Mouse (Mus musculus): ENCODE data around the gene Car3.
"Not testable (repeated sequence)": the region's sequence is repeated elsewhere in the genome, so short reads cannot be mapped to it uniquely, and the experiment has no call there.

Gene Car3

DNA sequence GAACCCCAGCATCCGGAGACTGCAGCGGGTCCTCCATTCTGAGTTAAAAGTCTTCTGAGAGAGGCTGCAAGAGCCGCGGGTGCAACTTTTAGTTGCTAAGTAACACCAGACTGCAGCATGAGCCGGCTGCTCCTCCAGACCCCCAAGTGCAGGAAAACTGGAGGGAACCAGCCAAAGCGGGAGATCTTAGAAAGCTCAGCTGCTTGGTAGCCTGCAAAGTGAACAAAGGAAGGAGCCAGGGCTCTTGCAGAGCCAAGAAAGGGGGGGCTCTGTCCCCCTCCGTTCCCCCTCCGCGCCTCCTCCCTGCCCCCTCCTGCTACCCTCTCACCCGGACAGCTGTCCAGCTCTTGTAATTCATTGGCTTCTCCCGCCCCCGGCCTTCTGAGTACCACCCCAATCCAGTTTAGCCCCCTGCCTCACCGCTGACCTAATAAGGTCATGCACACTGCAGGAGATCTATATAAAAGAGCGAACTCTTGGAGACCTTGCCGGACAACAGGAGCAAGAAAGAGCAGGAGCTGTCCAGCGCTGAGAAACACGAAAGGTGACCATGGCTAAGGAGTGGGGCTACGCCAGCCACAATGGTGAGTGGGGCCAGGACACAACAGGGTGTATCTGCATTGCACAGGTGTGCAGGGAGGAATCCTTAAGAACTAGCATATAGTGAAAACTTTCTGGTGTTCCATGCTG lies at the start of gene Car3:
Gene Car3 (plus strand): TSS at position 491 of the 690 bp plus-strand sequence.
- no peak for DNase-seq

DNA sequence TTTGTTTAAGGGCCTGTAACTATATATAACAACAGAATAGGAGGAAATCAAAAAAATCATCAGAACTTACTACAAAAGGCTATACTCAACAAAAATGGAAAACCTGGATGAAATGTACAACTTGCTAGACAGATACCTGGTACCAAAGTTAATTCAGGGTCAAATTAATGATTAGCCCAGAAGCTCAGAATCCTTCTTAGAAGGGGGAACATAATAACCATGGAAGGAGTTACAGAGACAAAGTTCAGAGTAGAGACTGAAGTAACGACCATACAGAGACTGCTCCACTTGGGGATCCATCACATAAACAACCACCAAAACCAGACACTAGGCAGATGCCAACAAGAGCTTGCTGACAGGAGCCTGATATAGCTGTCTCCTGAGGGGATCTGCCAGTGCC lies 47.9 kb upstream of the Car3 start:
- not testable (repeated sequence) for DNase-seq

DNA sequence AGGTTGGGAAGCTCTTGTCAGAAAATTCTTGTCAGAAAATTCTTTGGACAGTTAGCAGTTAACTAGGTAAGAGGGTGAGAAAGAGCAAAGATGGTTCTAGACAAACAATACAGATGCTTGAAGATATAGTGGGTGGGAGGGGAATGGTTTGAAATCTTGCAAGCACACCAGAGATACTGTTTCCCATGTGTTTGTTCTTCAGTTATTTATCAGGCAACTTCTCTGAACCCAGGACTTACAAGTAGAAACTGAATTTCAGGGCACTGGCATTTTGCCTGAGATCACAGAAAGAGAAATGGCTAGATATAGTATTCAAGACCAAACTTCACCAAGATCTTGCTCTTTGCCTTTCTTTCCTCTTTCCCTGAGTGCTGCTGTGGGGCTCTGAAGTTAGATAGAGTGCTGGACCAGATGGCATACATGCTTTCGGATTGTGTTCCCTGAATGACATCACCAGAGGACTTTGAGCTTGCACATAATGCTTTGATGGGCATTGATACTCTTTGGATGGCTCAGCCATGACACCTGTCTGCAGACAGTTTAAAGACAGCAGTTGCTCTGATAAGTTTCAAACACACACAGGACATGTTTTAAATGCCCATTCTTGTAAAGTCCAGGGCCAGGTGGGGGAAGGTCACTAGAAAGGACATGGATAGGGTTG lies 43.3 kb upstream of the Car3 start:
- no peak for DNase-seq

DNA sequence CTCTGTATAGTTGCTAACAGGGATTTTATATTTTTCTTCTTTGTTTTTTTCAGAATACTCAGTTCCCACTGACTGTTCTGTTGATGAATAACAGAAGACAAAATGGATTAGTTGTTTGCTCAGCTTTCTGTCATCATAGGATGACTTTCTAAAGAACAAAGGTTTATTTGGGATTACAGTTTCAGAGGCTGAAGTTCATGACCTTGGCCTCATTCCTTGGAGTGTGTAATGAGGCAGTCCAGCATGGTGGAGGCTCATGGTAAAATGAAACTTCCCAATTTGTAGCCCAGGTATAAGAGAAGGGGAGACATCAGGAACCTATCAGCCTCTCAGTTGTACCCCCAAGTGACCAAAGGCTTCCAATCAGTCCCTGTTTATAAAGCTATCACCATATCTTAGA lies 34.4 kb upstream of the Car3 start:
- DNase-seq: no peak

DNA sequence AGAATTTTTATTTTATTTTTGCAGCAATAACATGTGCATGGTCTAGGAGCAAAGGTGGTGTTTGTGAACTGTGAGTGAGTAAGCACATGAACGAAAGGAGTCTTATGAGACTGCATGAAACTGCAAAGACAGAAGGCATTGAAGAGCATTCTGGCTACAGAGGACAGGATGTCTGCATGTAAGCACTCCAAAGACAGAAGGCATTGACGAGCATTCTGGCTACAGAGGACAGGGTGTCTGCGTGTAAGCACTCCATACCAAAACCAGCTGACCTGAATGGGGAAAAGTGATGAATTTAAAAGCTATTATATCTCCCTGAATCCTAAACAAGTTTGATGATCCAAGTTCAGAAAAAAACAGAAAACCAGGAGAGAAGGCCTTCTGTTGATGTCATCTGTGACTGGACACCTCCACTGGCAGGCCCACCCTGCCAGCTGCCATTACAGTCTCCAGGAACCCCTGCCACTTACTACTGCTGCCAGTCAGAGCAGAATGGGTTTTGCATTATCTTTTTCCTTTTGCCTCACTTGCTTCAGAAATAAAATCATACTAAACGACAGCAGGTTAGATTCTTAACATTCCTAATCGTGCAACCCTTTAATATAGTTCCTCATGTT lies 32.0 kb upstream of the Car3 start:
- DNase-seq: no peak

DNA sequence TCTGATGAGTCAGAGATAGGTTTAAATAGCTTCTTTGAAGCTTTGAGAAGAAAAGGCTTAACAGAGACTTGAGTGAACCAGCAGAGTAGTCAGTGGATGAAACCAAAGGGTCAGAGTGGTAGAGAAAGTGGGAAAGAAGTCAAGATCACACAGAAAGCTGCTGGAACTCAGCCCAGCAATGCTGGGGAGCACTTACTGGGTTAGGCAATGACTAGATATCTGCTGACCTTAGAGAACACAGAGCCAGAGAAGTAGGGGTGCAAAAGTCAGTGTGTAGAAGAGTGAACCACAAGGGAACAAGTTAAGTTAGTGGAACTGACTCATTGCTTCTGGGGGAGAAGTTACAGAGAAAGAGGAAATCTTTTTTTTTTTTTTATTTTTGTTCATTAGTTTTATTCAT lies 30.5 kb upstream of the Car3 start:
- no peak for DNase-seq

DNA sequence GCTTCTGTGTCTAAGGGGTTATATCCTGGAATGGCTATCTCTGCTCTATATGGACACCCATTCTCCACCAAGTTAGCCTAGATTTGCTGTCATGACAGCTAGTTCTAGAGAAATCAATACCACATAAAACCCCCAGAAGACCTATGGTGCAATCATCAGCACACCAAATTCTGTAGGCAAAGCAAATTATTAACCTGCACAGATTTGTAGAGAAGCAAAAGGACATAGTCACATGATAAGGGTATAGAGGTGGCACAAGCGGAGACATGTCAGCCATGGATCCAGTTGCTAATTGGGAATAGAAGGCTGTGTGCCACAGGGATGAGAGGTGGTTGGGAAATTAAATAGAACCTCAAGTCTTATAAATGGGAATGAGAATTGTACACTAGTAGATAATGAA lies 24.4 kb upstream of the Car3 start:
- no peak for DNase-seq

DNA sequence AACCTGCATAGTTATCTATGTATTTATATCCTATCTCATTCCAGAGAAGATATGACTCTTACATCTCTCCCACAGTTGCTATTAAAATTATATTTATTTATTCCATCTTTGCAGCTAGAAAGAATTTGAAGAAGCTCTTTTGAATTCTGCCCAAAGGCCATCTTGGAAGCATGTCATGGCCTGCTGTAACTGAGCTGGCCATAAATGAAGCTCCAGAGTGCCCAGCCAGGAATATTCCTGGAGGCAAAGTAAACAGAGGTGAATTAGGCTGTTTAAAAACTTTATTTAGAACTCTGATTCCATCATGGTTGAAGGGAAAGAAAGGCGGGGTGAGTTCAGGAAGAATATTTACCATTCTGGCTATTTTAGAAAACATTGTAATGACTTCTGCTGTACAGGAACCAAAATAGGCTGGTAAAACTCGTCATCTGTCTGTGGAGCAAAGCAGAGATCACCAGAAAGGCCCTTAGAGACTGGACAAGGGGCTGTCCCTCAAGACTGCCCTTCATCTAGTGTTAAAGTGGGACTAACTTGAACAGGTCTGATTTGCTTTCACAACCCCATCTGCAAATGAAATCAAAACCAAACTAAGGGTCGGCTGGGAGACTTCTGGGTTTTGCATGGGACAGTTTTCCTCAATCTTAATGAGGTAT lies 23.7 kb upstream of the Car3 start:
- DNase-seq: no peak

DNA sequence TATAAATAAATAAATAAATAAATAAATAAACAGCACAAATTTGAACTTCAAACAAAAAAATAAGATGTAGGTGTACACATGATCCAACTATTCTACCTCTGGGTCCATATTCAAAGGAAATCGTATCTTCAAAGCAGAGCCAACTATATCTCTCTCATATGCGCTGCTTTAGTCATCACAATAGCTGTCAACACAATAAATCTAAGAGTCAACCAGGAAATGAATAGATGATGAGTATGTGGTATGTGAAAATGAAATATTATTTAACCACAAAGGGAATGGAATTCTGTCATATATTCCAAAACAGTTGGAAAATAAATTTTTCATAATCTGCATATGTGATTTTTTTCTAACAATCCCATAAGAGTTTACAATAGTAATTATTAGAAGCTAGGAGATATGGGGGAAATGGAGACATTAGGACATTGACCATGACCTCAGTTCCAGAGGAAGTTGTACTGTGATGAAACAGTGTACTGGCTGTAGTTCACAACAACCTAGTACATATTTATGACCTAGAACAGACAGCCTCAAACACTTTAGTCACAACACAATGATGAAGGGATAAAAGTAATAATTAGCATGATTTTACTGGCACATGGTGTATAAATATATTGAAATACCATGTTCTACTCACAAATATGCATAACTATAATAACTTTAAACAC lies 14.6 kb upstream of the Car3 start:
- DNase-seq: no peak

DNA sequence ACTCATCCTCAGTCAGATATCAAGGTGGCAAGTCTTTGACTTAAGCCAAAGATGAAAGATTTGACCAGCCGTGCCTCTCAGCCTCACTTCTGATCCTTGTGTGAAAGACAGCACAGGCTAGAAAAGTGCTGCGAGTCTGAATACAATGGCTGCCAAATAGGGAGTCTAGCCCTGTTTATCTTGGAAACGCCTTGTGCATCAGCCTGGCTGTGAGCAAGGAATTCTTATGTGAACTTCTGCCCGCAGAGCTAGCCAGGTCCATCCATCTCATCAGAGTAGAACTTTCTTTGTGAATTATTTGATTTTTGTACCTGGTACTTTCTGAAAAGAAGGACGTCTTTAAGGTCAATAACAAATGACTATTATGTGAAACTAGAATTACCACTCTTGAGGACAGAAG lies 9.3 kb upstream of the Car3 start:
- no peak for DNase-seq

DNA sequence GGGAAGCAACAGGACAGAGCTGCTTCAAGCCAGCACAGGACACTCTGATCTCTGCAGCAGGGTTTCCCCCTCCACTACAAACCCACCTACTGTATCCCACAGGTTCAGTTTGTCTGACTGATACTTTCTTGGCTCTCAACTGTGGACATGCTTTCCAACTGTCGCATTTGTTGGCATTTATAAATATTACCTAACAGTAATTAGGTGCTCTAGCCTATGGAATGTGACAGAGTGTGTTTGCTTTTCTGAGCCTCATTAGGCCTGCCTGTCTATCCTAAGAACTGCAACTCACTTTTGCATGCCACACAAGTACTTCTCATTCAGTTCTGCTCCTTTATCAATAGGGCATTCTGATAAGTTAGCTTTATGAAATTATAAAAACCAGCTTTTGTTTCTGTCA lies 8.9 kb upstream of the Car3 start:
- DNase-seq: no peak

DNA sequence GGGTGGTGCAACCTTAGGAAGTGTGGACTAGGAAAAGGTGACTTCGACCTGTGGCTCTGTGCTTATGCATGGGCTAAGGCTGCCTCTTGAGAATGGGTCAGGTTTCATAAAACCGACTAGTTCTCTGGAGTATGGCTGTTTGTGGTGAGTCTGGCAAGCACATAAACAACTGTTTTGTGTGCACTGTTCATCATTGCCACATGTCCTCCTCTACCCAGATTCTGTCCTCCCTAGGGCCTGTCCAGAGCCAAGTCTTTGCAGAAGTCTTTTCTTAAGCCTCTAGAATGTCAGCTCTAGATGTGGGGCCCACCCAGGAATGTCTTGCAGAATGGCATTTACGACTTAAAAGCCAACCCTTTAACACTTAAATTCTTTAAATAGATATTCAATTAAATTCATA lies 5.4 kb upstream of the Car3 start:
- DNase-seq: no peak

DNA sequence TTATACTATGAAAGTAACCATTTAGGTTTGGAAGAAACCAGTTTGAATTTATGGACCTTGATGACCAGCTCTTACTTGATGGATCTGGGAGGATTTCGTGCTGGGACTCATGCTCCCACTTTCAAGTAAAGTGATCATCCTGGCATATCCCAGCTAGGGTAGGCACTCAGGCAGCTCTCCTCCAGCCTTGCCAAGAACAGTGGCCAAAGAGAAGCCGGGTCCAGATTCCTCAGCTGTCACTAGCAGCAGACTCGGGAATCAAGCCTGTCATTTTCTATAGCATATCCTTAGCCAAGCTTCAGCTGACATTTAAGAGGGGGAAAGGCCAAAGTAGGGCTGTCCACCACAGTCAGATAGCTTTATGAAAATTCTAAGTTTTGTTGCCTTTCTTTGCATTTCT lies 3.0 kb upstream of the Car3 start:
- no peak for DNase-seq

DNA sequence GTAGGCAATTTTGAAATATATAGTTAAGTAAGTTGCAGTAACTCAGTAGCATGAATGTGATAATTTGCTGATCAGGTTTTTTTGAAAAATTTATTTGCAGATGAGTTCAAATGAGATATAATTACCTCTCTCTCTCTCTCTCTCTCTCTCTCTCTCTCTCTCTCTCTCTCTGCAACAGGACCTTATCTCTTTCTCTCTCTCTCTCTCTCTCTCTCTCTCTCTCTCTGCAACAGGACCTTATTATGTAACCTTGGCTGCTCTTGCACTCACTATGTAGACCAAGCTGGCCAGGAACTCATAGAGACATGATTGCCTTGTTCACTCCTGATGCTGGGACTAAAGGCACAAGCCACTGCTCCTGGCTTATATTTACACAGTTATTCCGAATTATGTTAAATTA lies 2.1 kb upstream of the Car3 start:
- no peak for DNase-seq

DNA sequence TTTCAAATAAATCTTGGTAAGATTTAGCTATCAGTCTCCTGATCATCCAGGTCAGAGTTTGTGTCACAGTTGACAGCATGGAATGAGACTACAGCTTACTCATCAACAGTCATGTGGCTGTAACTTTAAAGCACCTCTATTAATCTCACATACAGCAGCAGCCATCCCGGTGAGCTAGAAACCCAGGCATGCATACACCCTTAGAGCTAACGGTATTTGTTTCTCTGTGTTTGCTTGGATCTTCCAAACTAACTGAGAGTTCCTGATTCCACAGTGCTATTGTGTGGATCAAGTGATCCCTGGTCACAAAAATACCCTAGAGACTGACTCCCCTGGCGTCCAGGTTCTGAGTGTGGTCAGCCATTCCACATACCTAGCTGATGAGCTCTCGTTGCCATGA lies 1.5 kb upstream of the Car3 start:
- DNase-seq: no peak

DNA sequence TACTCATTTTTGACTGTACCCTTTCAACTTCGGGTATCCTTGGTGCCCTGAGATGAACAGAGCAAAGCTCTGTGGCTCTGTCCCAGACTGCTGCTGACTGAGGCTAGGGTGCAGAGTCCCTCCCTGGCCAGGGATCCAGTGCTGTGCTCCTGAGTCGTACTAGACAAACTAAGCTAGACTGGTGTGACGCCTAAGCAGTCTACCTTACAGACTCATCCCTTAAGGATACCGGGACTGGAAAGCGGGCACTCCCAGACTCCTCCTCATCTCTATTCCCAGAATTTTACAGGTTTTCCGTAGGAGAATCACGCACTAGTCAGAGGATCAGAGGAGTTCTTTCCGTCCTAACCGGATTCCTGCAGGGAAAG lies 674 bp upstream of the Car3 start:
- DNase-seq: no peak

DNA sequence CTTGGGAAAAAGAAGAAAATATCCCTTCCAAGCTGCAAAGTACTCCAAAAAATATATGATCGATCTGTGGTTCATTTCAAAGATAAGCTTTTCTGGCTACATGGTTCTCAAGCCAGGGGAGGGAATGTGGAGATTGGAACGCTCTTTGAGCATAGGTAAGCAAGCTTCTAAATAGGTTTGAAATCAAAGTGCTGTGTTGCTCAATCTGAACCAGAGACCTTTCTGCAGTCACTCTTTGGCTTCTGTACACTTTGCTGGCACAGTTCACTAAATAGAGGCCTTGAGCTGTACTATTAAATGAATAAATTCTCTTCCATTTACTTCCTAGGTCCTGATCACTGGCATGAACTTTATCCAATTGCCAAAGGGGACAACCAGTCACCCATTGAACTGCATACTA lies 610 bp downstream of the Car3 start:
- DNase-seq: no peak

DNA sequence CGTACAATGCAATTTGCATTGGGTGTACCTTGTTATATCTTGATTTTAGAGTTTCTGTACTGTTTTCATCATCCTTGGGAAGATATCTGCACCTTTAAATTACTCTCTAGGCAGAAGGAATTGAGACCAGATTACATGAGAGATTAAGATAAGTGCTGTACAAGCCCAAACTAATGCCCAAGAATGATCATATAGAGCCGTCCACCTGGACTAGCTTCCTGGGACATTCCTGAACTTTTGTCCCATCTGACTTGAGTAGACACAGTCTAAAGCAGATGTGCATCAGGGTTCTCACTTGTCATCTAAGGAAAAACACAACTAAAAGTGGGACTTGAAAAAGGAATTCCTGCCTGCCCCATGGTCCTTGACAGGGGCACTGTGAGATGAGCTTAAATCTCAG lies 2.6 kb downstream of the Car3 start:
- DNase-seq: no peak

DNA sequence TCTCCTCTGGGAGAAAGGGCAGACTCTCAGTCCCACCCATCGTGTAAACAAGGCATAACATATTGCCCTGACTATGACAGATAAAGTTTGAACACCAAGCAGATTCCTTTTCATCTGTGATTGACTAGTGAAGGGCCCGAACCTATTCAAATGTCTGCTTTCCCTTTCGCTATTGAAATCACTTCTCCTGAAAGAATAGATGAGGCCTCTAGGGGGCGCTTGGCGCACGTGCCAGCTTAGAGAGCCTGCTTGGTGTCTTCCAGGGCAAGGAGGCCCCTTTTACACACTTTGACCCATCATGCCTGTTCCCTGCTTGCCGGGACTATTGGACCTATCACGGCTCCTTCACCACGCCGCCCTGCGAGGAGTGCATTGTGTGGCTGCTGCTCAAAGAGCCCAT lies 6.5 kb downstream of the Car3 start:
- DNase-seq: peak; percentile 86

DNA sequence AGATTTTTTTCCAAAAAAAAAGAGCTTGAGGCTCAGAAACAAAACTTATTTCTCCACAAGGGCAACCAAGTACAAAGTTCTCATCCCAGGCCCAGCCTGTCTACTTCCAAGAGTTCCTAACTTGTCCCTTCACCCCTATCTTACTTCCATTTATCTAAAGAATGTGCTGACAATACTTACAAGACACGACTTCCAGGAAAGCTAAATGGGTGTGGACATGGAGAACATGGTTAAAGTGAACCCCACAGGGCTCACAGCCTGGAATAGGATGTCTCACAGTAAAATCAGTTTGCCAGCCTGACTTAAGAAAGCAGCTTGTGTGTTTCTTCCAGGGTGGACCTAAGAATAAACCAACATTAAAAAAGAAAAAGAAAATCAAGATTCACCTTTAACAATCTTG lies 7.2 kb downstream of the Car3 start:
- no peak for DNase-seq

DNA sequence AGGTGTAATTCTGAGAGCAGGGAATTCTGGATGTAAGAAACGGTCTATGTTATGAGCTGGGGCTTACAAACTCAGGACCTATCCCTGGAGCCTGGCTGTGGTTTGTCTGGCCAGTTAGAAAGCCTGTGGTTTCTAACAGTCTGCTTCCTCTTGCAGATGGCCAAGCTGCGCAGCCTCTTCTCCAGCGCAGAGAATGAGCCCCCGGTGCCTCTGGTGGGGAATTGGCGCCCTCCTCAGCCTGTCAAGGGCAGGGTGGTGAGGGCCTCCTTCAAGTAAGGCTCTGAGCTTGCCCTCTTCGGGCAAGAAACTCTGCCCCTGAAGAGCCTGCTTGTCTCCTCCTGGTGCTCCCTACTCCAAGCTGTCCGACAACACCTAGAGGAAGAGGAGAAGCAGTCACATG lies 8.1 kb downstream of the Car3 start:
- peak; percentile 75 for DNase-seq

DNA sequence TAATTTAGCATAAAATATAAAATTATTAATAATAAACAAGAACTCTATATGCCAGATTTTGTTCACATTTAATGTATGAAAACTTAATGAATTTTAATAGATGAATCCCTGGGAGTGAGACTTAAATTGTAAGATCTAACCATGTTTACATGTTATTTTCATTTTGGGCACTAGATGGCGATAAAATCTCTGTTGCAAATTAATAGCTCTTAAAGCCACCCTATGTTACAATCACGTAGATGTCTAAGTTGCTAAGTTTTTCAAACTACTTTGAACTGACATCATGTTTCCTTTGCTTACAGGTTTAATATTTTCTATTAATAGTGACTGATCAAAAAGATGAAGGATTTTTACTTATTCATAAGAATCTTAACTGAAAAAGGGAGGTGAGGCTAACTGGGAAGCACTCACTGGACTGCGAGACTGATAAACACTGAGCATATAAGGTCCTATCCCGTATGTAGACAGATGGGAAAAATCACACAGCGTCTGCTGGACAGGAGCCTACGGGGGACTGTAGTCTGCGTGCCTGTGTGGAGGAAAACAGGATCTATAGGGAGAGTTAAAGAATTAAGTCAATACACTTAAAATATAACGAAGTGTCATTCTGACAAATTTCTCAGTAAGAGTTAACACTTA lies 11.2 kb downstream of the Car3 start:
- DNase-seq: peak; percentile 14

DNA sequence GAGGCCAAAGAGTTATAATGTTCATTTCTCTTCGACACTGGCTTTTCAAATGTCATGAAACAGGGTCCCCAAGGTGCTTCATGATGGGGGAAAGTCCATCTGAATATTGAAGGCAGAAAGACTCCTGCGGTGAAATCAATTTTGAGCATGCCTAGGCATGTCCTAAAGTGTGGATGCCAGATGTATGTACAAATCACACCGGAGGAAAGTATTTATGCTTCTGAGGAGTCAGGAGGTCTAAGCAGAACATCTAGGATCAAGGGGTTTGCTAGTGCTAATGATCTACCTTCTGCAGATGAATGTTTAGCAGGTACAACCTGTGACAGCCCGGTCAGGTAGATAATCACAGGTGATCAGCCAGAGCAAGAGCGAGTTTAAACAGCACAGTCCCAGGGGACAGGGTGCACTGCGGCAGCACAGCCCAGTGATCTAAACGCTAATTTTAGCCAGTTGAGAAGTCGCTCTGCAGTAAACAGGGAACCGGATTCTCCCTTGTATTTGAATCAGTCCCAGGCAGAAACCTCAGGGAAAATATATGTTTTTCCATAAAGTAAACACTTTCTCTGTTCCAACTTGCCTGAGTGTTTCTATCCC lies 13.1 kb downstream of the Car3 start:
- no peak for DNase-seq

All from thymus, postnatal 14 days (tissue).